Mouse (Mus musculus) cerebellum, adult 2 months (tissue): Measurements from ENCODE around the gene Atp6v1d. TPM values are rescaled to one million over a fixed set of nuclear protein-coding genes. Genes with fewer than 3 reads are reported as not detected.
A peak's percentile ranks its signal among the peaks of the same experiment; 100 is the strongest.

Source experiments
- DNase-seq, 2 experiments: peaks; one replicate each; pipeline ENCODE4 v3.0.0; 2021
- H3K27ac ChIP-seq: fragments of 200-500 bp; 2 replicates; pipeline ENCODE4 v1.5.1; 2012; ENCODE audit warnings: low read length, control low read depth, inconsistent platforms; ENCODE audit not compliant: insufficient read depth
- H3K27me3 ChIP-seq: fragments of 200-500 bp; 2 replicates; pipeline ENCODE4 v1.6.1; 2012; ENCODE audit warnings: inconsistent platforms, mild to moderate bottlenecking, low read length, moderate library complexity; ENCODE audit not compliant: control insufficient read depth, insufficient read depth
- H3K4me1 ChIP-seq: fragments of 200-500 bp; 2 replicates; pipeline ENCODE4 v1.6.1; 2011; ENCODE audit warnings: low read length; ENCODE audit not compliant: control insufficient read depth, insufficient read depth
- H3K4me3 ChIP-seq: fragments of 200-500 bp; replicated peaks from 2 replicates; pipeline ENCODE3; 2011; ENCODE audit warnings: mild to moderate bottlenecking, low read depth, low read length, control low read depth; ENCODE audit not compliant: insufficient read depth
- CTCF ChIP-seq: fragments of 200-500 bp; IDR thresholded peaks from 2 replicates; pipeline ENCODE4 v1.5.1; 2011; ENCODE audit warnings: low read depth, mild to moderate bottlenecking, control low read depth, low read length, moderate library complexity, borderline replicate concordance; ENCODE audit not compliant: insufficient read depth
- POLR2A ChIP-seq: fragments of 200-500 bp; IDR thresholded peaks from 2 replicates; pipeline ENCODE4 v1.6.1; 2011; ENCODE audit warnings: low read length, control low read depth, borderline replicate concordance; ENCODE audit not compliant: insufficient read depth
- WGBS: fragments of 180-500 bp; shearing (Covaris S2); methylation state at CpG from one replicate; pipeline ENCODE4 v1.1.7; 2018; 5-methylcytosine and 5-hydroxymethylcytosine counted together
- polyA plus RNA-seq: library from polyadenylated mRNA; depleted of rRNA; stranded (reverse); fragments of >200 nt; gene quantifications from 2 replicates; pipeline ENCODE4 v1.2.3, GENCODE M21; 2012

Gene Atp6v1d
- polyA plus RNA-seq, 1 experiment = 162 TPM

GRCm38 (mm10) chr12:78891149-78891548 lies 29.7 kb upstream of the Atp6v1d start:
- H3K4me3 ChIP-seq = no peak overlapping the region
- TF ChIP-seq POLR2A (no peak), CTCF (no peak)
- WGBS = 88% methylated on average over 2 of the region's 2 CpGs
- H3K4me1 ChIP-seq = no peaks in the 10 kb centered on the region
- no peak overlapping the region for H3K27ac ChIP-seq
- no peak for DNase-seq
- no peaks in the 10 kb centered on the region for H3K27me3 ChIP-seq

DNA sequence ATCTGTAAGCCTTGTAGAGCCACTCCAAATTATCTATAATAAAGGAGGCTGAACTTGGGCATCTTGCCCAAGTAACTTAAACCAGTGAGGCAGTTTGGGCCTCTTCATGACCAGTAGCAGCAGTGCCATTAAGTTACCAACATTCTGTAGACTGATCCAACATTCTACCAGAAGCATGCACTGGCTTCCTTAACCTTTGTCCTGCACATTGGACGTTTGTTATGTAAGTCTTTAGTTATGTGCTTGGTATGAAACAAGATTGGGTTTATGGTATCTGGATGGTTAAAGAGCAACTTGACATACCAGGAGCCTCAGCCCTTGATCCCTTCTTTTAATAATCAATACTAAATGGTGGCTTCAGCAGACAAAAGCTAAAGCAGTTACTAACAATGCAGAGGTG lies 28.6 kb upstream of the Atp6v1d start:
- no peaks in the 10 kb centered on the region for H3K27me3 ChIP-seq
- no peaks in the 10 kb centered on the region for H3K4me1 ChIP-seq
- 74% methylated on average over 1 of the region's 1 CpGs for WGBS
- DNase-seq = no peak
- TF ChIP-seq CTCF (no peak), POLR2A (no peak)
- H3K27ac ChIP-seq = no peak overlapping the region
- H3K4me3 ChIP-seq = no peak overlapping the region

GRCm38 (mm10) chr12:78874581-78874980 lies 13.1 kb upstream of the Atp6v1d start:
- Histone ChIP-seq H3K27ac (no peak overlapping the region), H3K4me3 (no peak overlapping the region), H3K27me3 (no peaks in the 10 kb centered on the region), H3K4me1 (no peaks in the 10 kb centered on the region)
- WGBS = 98% methylated on average over 3 of the region's 3 CpGs
- TF ChIP-seq POLR2A = no peak
- TF ChIP-seq CTCF = no peak
- DNase-seq = no peak

GRCm38 (mm10) chr12:78868115-78868514 lies 6.7 kb upstream of the Atp6v1d start:
- WGBS = 95% methylated on average over 1 of the region's 1 CpGs
- Histone ChIP-seq H3K4me1 (no peaks in the 10 kb centered on the region), H3K27ac (no peak overlapping the region), H3K4me3 (no peak overlapping the region), H3K27me3 (no peaks in the 10 kb centered on the region)
- no peak for DNase-seq
- TF ChIP-seq POLR2A = no peak

GRCm38 (mm10) chr12:78865434-78865833 lies 4.0 kb upstream of the Atp6v1d start:
- DNase-seq = no peak
- Histone ChIP-seq H3K27me3 (no peaks in the 10 kb centered on the region), H3K27ac (no peak overlapping the region), H3K4me1 (no peaks in the 10 kb centered on the region), H3K4me3 (no peak overlapping the region)
- no peak for TF ChIP-seq POLR2A
- peak; percentile 14; the same call in 1 of the 2 replicates for TF ChIP-seq CTCF
- WGBS = 98% methylated on average over 1 of the region's 1 CpGs

DNA sequence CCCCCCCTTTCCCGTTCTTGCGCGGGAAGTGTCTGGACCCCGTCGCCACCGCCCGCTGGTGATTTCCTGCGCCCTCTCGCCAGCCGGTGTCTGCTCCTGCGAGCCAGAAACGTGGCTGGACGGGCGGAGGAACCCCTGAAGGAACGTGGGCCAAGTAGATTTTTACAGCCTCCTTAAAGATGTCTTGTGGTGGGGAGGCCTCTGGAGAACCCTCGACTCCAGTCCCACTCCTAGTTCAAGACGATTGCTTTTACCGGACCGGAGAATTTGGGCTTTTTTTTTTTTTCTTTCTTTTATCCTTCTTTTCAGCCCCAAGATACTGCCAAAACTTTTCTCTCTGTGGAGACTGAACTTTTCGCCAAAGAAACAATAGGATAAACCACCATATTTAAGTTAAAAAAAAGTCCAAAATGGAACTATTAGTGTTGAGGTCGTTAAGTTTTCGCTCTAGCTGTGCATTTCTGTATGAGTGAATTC lies 854 bp upstream of the Atp6v1d start:
- WGBS = under 1% methylated on average over 22 of the region's 22 CpGs

DNA sequence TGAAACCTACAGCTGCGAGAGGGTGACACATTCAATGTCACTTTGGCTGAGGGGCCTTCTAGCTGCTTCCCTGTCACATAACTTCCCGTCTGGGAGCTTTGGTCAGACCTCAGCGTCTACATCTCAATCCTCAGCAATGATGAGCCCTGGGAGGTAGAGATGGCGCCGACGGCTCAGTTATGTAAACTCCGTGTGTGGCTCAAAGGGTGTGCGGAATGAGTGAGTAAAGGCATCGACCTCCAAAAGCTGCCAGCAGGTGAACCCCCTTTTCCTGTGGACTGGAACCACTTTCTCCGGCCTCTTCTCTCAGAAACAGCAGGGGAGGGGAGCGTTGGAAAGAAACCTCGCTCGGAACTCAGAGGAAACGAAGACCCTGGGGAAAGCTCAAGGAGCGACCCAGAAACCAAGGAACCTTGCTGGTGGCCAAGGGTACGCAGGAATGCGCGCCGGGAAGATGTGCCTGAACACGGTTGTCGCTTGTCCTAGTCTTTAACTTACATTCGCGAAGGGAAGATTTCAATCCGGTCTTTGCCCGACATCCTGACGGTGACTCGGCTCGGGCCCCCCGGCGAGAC lies 430 bp downstream of the Atp6v1d start:
- no peak for DNase-seq
- WGBS = 1% methylated on average over 30 of the region's 30 CpGs
- TF ChIP-seq POLR2A = no peak
- TF ChIP-seq CTCF = no peak
- peak overlapping the region; percentile 84 for H3K4me3 ChIP-seq
- H3K27me3 ChIP-seq = no peaks in the 10 kb centered on the region
- H3K27ac ChIP-seq = peak overlapping the region; percentile 8
- H3K4me1 ChIP-seq = 0 out of 2 replicates have a peak, but pooled peaks cover 2% of the 10 kb centered on the region

More for the DNA sequence above, 854 bp upstream of the Atp6v1d start:
- H3K4me1 ChIP-seq = 0 out of 2 replicates have a peak, but pooled peaks cover 2% of the 10 kb centered on the region
- H3K4me3 ChIP-seq = peak overlapping the region; percentile 80
- peak overlapping the region; percentile 24 for H3K27ac ChIP-seq
- no peak for TF ChIP-seq POLR2A
- TF ChIP-seq CTCF = no peak
- DNase-seq = no peak
- no peaks in the 10 kb centered on the region for H3K27me3 ChIP-seq

DNA sequence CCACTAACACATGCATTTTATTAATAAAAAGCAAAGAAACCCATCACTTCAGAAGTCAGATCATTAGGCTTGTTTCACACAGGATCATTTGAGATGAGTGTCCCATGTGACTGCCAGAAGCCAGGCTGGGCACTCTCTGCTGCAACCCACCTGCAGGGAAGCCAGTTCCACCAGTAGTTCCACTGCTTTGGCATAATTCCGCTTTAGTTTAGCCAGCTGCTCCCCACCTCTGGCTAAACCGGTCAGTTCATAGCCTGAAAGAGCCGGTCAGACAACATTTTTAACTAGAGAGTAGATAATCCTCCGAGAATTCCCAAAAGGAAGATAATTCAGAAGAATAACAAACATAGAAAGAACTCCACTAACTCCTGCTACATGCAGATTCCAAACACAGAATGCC lies 13.2 kb downstream of the Atp6v1d start:
- DNase-seq = no peak
- 95% methylated on average over 4 of the region's 4 CpGs for WGBS
- TF ChIP-seq CTCF (no peak), POLR2A (no peak)
- H3K27me3 ChIP-seq = no peaks in the 10 kb centered on the region
- no peaks in the 10 kb centered on the region for H3K4me1 ChIP-seq
- H3K27ac ChIP-seq = no peak overlapping the region
- no peak overlapping the region for H3K4me3 ChIP-seq

DNA sequence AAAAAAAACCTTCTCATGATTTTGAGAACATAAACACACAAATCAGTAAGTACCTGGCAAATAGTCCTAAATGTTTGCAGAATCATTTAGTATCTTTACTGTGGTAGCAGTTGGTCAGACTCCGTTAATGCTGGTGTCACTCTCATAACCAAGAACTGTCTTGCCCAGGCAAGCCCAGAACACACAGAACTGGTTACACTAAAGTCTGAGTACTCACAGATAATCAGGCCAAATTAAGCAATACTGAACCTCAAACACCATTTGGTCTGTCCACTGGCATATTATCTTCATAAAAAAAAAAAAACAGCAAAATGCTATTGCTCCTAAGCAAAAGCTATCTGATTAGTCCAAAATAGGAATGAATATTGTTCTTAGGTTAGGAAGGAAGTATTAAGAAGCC lies 19.0 kb downstream of the Atp6v1d start:
- TF ChIP-seq POLR2A = no peak
- no peak for TF ChIP-seq CTCF
- H3K4me3 ChIP-seq = no peak overlapping the region
- WGBS = 95% methylated on average over 1 of the region's 1 CpGs
- H3K4me1 ChIP-seq = no peaks in the 10 kb centered on the region
- no peak overlapping the region for H3K27ac ChIP-seq
- DNase-seq = no peak
- H3K27me3 ChIP-seq = no peaks in the 10 kb centered on the region
